Mouse (Mus musculus) kidney, embryonic 14.5 days (tissue): Measurements from ENCODE around the gene Sctr. TPM values are rescaled to one million over a fixed set of nuclear protein-coding genes. Genes with fewer than 3 reads are reported as not detected.

Source experiments
- ATAC-seq: fragments of 200-750 bp; cut with Nextera tagmentation; 2 replicates; pipeline ENCODE4 v1.8.0; 2017; ENCODE audit warnings: moderate number of reproducible peaks, mild to moderate bottlenecking, moderate TSS enrichment, moderate library complexity; ENCODE audit not compliant: low FRiP score, low TSS enrichment
- H3K27ac ChIP-seq: fragments of 300-500 bp; sonication (generic); 2 replicates; pipeline ENCODE4 v1.5.1; 2014; ENCODE audit warnings: low read depth, mild to moderate bottlenecking, low read length, moderate library complexity, mixed read lengths
- H3K27me3 ChIP-seq: fragments of 300-500 bp; sonication (generic); 2 replicates; pipeline ENCODE4 v1.6.1; 2014; ENCODE audit warnings: mild to moderate bottlenecking, low read length; ENCODE audit not compliant: control insufficient read depth, insufficient read depth
- H3K36me3 ChIP-seq: fragments of 300-500 bp; sonication (generic); 2 replicates; pipeline ENCODE4 v1.6.1; 2014; ENCODE audit warnings: low read length, mixed read lengths; ENCODE audit not compliant: control insufficient read depth, insufficient read depth
- H3K4me1 ChIP-seq: fragments of 300-500 bp; sonication (generic); 2 replicates; pipeline ENCODE4 v1.6.1; 2014; ENCODE audit warnings: low read length, mixed read lengths; ENCODE audit not compliant: control insufficient read depth, insufficient read depth
- H3K4me2 ChIP-seq: fragments of 300-500 bp; sonication (generic); replicated peaks from 2 replicates; pipeline ENCODE4 v1.6.1; 2014; ENCODE audit warnings: low read depth, mild to moderate bottlenecking, low read length
- H3K4me3 ChIP-seq: fragments of 300-500 bp; sonication (generic); 2 replicates; pipeline ENCODE4 v1.5.1; 2014; ENCODE audit warnings: mild to moderate bottlenecking, low read length
- H3K9ac ChIP-seq: fragments of 300-500 bp; sonication (generic); 2 replicates; pipeline ENCODE4 v1.6.1; 2014; ENCODE audit warnings: low read depth, mild to moderate bottlenecking, low read length, moderate library complexity
- H3K9me3 ChIP-seq: fragments of 300-500 bp; sonication (generic); 2 replicates; pipeline ENCODE4 v1.6.1; 2016; ENCODE audit warnings: low read length; ENCODE audit not compliant: control insufficient read depth
- WGBS: fragments of 180-500 bp; shearing (Covaris S2); extraction: QIAGEN DNeasy Blood & Tissue Kit; methylation state at CpG from one replicate; pipeline ENCODE4 v1.1.7; 2014; 5-methylcytosine and 5-hydroxymethylcytosine counted together
- polyA plus RNA-seq: library from polyadenylated mRNA; unstranded; fragments of >200 nt; fragmentation: Nextera tagmentation; extraction: Ambion mirVana; gene quantifications from 2 replicates; pipeline ENCODE4 v1.2.1, GENCODE M21; 2014

The Sctr gene
- polyA plus RNA-seq, 1 experiment from 2014 or later, result 0.34 TPM

DNA sequence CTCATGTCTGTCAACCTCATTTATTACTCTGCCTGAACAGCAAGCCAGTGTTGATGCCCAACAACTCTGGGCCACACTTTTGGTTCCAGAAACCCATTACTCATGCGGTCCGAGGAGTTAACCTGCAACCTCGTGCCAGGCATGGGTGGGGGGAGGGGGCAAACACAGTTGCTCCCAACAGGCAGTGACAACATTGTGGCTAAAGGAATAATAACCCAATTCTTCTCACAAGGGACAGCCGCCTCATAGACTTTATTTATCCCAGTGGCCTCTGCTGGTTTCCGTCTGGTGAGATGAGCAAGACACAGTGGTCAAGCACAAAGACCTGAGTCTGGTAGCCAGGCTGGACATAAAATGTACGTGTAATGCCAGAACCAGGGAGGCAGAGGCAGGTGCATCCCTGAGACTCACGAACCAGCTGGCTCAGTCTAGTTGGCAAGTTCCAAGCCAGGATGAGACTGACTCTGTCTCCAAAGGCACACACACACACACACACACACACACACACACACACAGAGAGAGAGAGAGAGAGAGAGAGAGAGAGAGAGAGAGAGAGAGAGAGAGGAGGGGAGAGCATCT, 28.9 kb downstream of the Sctr start:
- Histone ChIP-seq H3K4me2 (no peak overlapping the region), H3K4me3 (no peak overlapping the region), H3K36me3 (no peaks in the 10 kb centered on the region), H3K4me1 (no peaks in the 10 kb centered on the region; the same call in 1 of the 2 replicates), H3K27ac (no peak overlapping the region), H3K27me3 (no peaks in the 10 kb centered on the region), H3K9me3 (no peaks in the 10 kb centered on the region), H3K9ac (no peak overlapping the region)
- 82% methylated on average over 7 of the region's 7 CpGs for WGBS
- no peak for ATAC-seq

DNA sequence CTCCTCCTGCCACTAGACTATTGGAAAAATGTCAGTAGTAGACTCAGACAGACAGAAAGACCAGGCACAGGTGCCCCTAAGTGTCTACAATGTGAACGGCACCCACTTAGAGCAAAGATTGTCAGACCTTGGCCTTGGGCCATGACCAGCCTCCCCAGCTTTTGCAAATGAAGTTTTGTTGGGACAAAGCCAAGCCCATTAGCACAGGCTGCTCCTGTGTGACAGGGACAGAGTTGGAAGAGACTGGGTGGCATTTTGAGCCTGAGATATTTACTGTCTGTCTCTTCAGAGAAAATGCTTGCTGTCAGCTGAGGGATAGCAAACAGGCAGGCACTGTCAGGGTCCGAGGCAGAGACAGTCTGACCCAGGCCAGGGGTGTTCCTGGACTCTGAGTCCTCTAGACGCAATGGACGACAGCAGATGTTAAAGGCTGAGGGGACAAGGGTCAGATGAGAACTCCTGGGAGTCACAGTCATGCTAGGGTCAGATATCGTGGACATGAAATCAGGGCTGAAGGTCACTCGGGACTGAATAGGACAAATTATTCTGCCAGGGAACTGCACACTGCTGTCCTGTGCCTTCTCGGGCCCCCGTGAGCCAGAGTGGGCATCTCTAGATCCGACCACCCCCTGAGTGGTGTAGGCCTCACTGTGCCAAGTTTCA, 30.5 kb downstream of the Sctr start:
- H3K4me2 ChIP-seq, result no peak overlapping the region
- no peaks in the 10 kb centered on the region for H3K27me3 ChIP-seq
- 60% methylated on average over 9 of the region's 9 CpGs for WGBS
- no peaks in the 10 kb centered on the region for H3K9me3 ChIP-seq
- H3K27ac ChIP-seq, result no peak overlapping the region
- no peak overlapping the region for H3K9ac ChIP-seq
- no peaks in the 10 kb centered on the region; the same call in 1 of the 2 replicates for H3K4me1 ChIP-seq
- ATAC-seq, result no peak; the same call in 1 of the 2 replicates
- no peaks in the 10 kb centered on the region for H3K36me3 ChIP-seq
- H3K4me3 ChIP-seq, result no peak overlapping the region

DNA sequence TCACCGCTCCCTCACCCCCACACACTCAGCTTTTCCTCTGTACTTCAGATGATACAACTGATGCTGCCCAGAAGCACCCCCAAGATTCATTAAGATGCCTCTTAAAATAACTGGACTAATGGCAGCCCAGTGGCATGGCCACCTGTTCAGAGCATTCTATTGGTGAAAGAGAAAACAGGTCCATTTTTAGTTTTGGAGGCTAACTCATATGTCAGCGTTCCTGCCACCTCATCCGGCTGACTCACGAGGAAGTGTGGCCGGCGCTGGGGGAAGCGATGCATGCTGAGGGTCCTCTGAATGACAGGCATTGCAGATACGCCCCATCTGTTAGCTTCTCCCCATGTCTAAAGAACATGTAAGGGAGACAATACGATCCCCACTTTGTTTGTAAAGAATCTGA, 31.9 kb downstream of the Sctr start:
- WGBS, result 71% methylated on average over 9 of the region's 9 CpGs
- Histone ChIP-seq H3K27me3 (no peaks in the 10 kb centered on the region), H3K4me1 (no peaks in the 10 kb centered on the region), H3K4me2 (no peak overlapping the region), H3K4me3 (no peak overlapping the region), H3K27ac (no peak overlapping the region), H3K9ac (no peak overlapping the region), H3K9me3 (no peaks in the 10 kb centered on the region), H3K36me3 (no peaks in the 10 kb centered on the region)
- ATAC-seq, result no peak

DNA sequence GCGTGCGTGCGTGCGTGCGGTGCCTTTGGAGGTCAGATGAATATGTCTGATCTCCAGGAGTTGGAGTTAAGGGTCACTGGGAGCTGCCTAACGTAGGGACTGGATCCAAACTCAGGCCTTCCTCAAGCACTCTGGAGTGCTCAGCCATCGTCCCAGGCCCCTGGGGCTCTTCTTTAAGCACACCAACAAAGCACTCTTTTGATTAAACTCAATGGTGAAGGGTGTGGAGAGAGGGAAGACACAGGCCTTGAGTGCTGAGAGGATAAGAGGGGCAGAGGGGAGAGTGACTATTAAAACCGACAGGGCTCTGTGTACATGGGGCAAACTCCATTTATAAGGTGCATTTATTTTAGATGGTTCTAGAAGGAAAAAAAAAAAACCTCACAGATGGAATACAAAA, 35.7 kb downstream of the Sctr start:
- no peaks in the 10 kb centered on the region for H3K4me1 ChIP-seq
- no peaks in the 10 kb centered on the region for H3K27me3 ChIP-seq
- H3K27ac ChIP-seq, result no peak overlapping the region
- no peak for ATAC-seq
- no peak overlapping the region for H3K4me2 ChIP-seq
- H3K4me3 ChIP-seq, result no peak overlapping the region
- H3K9me3 ChIP-seq, result no peaks in the 10 kb centered on the region
- H3K9ac ChIP-seq, result no peak overlapping the region
- 79% methylated on average over 8 of the region's 8 CpGs for WGBS
- no peaks in the 10 kb centered on the region for H3K36me3 ChIP-seq

DNA sequence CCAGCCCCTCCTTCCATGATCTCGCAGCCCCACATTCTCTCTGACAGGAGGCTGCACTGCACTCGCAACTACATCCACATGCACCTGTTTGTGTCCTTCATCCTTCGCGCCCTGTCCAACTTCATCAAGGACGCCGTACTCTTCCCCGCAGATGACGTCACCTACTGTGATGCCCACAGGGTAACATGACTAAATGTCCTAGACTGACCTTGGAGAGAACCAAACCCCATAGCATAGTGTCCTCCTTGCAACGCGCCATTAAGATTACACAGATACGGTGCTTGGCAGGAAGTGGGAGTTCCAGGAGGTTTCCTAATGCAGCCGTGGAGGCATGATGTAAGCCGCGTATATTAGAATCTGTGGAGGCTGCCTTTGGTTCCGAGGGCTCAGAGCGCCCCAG, 37.9 kb downstream of the Sctr start:
- ATAC-seq, result no peak
- Histone ChIP-seq H3K9ac (no peak overlapping the region), H3K4me1 (no peaks in the 10 kb centered on the region), H3K4me3 (no peak overlapping the region), H3K27ac (no peak overlapping the region), H3K36me3 (no peaks in the 10 kb centered on the region), H3K4me2 (no peak overlapping the region), H3K9me3 (no peaks in the 10 kb centered on the region), H3K27me3 (no peaks in the 10 kb centered on the region)
- 72% methylated on average over 16 of the region's 16 CpGs for WGBS

DNA sequence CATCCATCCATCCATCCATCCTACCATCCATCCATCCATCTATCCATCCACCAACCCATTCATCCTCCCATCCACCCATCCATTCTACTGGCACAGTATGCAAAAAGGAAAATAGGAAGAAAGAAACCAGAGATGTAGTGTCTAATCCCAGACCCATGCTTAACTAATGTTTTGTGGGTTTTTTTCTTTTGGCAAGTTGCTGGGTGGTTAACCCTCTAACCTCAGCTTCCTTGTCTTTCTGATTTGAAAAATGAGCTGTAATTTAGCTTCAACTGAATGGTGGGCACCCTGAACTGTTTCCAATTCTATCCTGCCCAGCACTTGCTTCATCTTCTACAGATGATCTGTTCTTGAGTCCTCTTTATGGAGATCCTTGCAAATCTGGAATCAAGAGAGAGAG, 40.6 kb downstream of the Sctr start:
- H3K4me3 ChIP-seq, result no peak overlapping the region
- no peak overlapping the region for H3K27ac ChIP-seq
- H3K4me2 ChIP-seq, result no peak overlapping the region
- H3K9me3 ChIP-seq, result no peaks in the 10 kb centered on the region
- H3K4me1 ChIP-seq, result no peaks in the 10 kb centered on the region
- H3K9ac ChIP-seq, result no peak overlapping the region
- no peak for ATAC-seq
- no peaks in the 10 kb centered on the region for H3K36me3 ChIP-seq
- no peaks in the 10 kb centered on the region for H3K27me3 ChIP-seq

DNA sequence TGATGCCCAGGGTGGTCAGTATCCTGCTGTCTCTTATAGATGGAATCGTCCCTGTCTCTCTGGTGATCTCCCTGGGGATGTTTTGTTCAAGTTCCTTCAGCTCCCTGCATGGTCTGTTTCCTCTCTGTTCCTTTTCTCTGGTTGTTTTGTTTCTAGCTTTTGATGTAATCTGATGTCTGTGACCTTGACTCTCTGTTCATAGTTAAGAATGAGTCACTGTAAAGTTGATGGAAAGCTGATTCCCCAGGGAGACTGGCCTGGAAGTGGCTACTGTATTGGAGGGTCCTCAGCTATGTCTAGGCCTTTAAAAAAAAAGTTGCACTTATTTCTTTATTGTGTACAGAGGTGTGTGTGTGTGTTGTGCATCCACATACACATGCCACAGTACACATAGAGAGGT, 44.4 kb downstream of the Sctr start:
- H3K9me3 ChIP-seq, result 0 out of 2 replicates have a peak, but pooled peaks cover 2% of the 10 kb centered on the region
- H3K27ac ChIP-seq, result no peak overlapping the region
- WGBS, result 39% methylated on average over 1 of the region's 1 CpGs
- H3K9ac ChIP-seq, result no peak overlapping the region
- no peaks in the 10 kb centered on the region for H3K27me3 ChIP-seq
- H3K36me3 ChIP-seq, result no peaks in the 10 kb centered on the region
- no peak for ATAC-seq
- H3K4me2 ChIP-seq, result no peak overlapping the region
- 0 out of 2 replicates have a peak, but pooled peaks cover 5% of the 10 kb centered on the region for H3K4me1 ChIP-seq
- no peak overlapping the region for H3K4me3 ChIP-seq

DNA sequence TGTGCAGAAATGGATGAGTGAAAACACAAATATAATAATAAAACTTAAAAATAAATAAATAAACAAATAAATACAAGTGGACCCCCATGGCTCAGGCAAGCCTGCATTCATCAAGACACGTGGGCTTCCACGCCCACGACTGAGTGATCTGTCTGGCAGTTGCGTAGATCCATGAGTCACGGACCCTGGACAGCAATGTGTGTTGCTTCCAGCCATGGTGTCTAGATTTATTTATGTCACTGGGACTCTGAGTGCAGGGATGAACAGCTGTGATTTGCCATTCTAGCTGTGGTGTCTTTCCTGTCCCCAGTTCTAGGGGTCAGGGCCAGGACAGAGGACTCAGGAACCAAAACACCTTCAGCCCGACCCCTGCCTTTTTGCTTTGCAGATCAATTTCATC, 48.3 kb downstream of the Sctr start:
- Histone ChIP-seq H3K4me1 (peaks cover 13% of the 10 kb centered on the region; the same call in 1 of the 2 replicates), H3K4me2 (no peak overlapping the region), H3K27me3 (no peaks in the 10 kb centered on the region), H3K9ac (no peak overlapping the region), H3K27ac (peak overlapping the region; percentile 17; the same call in 1 of the 2 replicates), H3K36me3 (no peaks in the 10 kb centered on the region), H3K4me3 (no peak overlapping the region), H3K9me3 (0 out of 2 replicates have a peak, but pooled peaks cover 2% of the 10 kb centered on the region)
- ATAC-seq, result no peak
- WGBS, result 40% methylated on average over 6 of the region's 6 CpGs

DNA sequence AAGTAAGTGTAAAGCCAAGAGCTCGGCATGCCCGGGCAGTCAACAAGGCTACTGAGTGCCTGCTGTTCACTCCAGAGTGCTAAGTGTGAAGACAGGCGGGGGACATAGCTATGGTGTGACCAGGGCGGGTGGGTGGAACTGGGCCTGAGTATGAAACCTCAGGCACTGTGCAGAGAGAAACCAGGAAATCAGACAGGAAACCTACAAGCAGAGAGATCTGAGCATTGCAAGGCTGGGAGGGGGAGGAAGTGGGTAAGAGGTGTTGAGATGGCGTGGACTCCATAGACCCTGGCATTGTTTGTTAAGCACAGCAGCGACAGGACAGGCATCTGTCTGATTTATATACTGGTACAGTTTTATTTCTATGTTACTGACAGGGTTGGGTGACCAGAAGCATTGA, 48.8 kb downstream of the Sctr start:
- H3K36me3 ChIP-seq, result no peaks in the 10 kb centered on the region
- H3K4me1 ChIP-seq, result peaks cover 13% of the 10 kb centered on the region; the same call in 1 of the 2 replicates
- H3K4me3 ChIP-seq, result no peak overlapping the region
- peak overlapping the region; percentile 17; the same call in 1 of the 2 replicates for H3K27ac ChIP-seq
- no peak overlapping the region for H3K9ac ChIP-seq
- no peak for ATAC-seq
- H3K27me3 ChIP-seq, result no peaks in the 10 kb centered on the region
- 54% methylated on average over 6 of the region's 6 CpGs for WGBS
- 0 out of 2 replicates have a peak, but pooled peaks cover 2% of the 10 kb centered on the region for H3K9me3 ChIP-seq
- H3K4me2 ChIP-seq, result no peak overlapping the region
